Mouse (Mus musculus): ENCODE measurements around the gene A930017K11Rik.

- no peak for TF ChIP-seq CTCF (IDR thresholded peaks at IDR 0.05)
- TF ChIP-seq EP300 (IDR thresholded peaks at IDR 0.05): no peak
Measured at GRCm38 (mm10) chr17:25980854-25981253, 28.5 kb upstream of the A930017K11Rik start.

Measured in lung, postnatal 0 days (tissue).